Mouse (Mus musculus) gastrocnemius, adult 2 months (tissue): ENCODE measurements around the gene R3hdm4. TPM values are rescaled to one million over a fixed set of nuclear protein-coding genes. Genes with fewer than 3 reads are reported as not detected.

Source experiments
- DNase-seq: peaks from one replicate; pipeline ENCODE4 v3.0.0; 2022
- H3K27ac ChIP-seq: fragments of 200-600 bp; 2 replicates; pipeline ENCODE4 v1.8.1; 2022; ENCODE audit warnings: mild to moderate bottlenecking
- H3K4me3 ChIP-seq: fragments of 200-600 bp; 2 replicates; pipeline ENCODE4 v1.8.1; 2022; ENCODE audit warnings: mild to moderate bottlenecking, moderate library complexity
- CTCF ChIP-seq: fragments of 200-600 bp; IDR thresholded peaks from 2 replicates; pipeline ENCODE4 v1.8.1; 2022; ENCODE audit warnings: antibody characterized with exemption, mild to moderate bottlenecking, moderate library complexity
- intact Hi-C: fragments of 180-260 bp; cut with DNase I; formaldehyde crosslinking; loops from one replicate; pipeline ENCODE4 v1.15.1; 2025
- microRNA-seq: library from miRNA; unstranded; fragments of <30 nt; microRNA quantifications from one replicate; pipeline ENCODE4 v1.2.0, GENCODE M21; 2021
- total RNA-seq, 2 experiments: library from RNA; stranded (reverse); gene quantifications; 2 replicates each; pipeline ENCODE4 v1.2.3; 2021

R3hdm4 gene
- total RNA-seq, 2 experiments from 2014 or later: 107 to 121 TPM

DNA sequence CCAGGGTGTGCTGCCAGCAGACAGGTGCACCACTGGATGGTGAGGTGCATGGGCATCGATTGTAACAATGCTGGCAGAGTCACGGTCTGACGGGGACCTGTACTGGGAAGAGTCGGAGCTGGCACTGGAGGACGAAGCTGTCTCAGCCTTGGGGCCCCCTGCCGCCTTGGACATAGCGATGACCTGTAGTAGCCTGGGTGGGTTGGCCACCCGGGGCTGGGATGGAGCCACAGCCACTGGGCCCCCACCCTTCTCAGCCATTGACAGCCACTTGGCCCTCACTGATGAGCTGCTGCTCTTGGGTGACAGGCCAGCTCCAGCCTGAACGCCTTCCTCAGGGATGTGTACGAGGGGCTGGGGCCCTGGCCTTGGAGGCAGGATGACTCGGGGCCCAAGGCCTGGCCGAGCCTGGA lies 55.8 kb downstream of the R3hdm4 start:
- Histone ChIP-seq H3K27ac (no peak overlapping the region), H3K4me3 (no peak overlapping the region)
- no peak for TF ChIP-seq CTCF
- intact Hi-C loops: no loop called here
- peak; percentile 33 for DNase-seq

DNA sequence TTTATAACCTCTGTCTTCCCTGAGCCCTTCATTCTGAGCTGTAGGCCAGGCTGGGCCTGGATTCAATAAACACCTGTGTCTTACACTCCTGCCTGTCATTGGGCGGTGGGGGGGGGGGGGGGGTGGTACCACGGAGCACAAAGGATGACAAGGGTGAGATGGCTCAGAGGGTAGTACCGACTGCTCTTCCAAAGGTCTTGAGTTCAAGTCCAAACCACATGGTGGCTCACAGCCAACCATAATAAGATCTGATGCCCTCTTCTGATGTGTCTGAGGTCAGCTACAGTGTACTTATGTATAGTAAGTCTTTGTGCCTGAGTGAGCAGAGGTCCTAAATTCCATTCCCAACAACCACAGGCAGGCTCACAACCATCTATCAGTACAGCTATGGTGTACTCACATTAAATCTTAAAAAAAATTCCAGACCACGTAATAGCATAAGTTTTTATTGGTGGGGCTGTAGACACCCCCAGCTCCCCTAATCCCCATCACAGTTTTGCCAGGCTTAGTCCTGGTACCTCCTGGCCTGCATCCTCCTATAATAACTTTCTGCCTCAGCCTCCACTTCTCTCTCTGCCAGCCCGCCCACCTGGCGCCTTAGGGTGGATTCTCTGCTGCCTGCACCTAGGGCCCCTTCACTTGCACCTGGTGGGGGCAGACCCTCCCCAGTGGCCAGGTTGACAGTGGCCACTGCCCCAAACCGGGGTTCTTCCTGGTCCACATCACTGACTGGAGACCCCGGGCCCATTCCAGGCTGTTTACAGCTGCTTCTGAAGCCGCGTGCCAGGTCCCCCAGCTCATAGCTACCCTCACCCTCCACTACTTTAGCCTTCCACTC lies 56.4 kb downstream of the R3hdm4 start:
- TF ChIP-seq CTCF: no peak
- Histone ChIP-seq H3K4me3 (no peak overlapping the region), H3K27ac (no peak overlapping the region)
- intact Hi-C loops: no loop called here
- peak; percentile 27 for DNase-seq

DNA sequence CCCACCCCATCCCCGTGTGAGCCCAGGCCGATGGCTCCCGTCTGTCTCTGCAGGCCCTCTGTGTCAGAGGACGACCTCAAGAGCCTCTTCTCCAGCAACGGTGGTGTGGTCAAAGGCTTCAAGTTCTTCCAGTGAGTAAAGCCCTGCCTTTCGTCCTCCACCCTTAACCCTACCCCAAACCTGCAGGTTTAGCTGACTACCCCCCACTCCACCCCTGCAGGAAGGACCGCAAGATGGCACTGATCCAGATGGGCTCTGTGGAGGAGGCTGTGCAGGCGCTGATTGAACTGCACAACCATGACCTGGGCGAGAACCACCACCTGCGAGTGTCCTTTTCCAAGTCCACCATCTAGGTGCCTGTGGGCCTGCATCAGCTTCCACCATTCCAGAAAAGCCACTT lies 58.1 kb downstream of the R3hdm4 start:
- intact Hi-C loops: no loop called here
- no peak overlapping the region for H3K27ac ChIP-seq
- no peak for DNase-seq
- no peak for TF ChIP-seq CTCF
- no peak overlapping the region for H3K4me3 ChIP-seq

GRCm38 (mm10) chr10:79862049-79862788 lies 58.8 kb downstream of the R3hdm4 start:
- no peak for TF ChIP-seq CTCF
- no peak for DNase-seq
- H3K4me3 ChIP-seq: no peak overlapping the region
- no peak overlapping the region for H3K27ac ChIP-seq
- intact Hi-C loops: no loop called here

DNA sequence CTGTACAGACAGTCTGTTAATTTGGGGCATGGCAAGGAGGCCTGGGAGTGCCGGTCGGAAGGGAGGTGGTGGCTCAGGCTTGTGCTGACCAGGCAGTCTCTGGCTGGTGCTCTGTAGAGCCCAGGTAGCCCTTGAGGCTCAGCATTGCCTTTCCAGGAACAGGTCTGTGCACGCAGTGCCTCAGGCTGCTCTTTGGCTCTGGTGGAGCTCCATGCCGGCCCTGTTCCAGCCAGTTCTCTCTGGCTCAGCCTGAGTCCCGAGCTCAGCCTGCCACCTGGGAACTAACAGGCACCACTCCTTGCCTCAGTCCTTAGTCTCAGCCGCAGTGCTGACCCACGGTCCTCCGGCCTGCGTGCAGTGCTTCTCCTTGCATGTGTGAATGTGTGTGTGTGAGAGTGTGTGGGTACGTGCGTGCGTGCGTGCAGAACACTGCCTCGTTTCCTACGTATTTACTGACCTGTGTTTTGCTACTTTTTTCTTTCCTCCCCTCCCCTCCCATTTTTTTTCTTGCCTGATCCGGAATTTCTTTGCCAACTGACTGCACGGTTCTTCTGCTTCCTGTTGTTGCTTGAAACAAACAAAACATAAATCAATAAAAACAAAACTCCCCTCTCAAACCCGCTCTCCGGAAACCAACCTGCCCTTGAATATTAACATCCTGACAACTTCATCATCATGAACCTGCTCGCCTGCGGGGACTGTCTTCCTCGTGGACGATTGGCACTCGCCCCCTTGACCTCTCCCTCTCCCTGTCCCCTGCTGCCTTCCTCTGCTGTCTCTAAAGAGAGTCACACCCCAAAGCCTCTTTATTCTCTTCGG lies 59.6 kb downstream of the R3hdm4 start:
- intact Hi-C loops: no loop called here
- no peak for TF ChIP-seq CTCF
- DNase-seq: no peak
- Histone ChIP-seq H3K4me3 (no peak overlapping the region), H3K27ac (no peak overlapping the region)

GRCm38 (mm10) chr10:79860079-79860911 lies 60.7 kb downstream of the R3hdm4 start:
- H3K4me3 ChIP-seq: no peak overlapping the region
- intact Hi-C loops: no loop called here
- H3K27ac ChIP-seq: no peak overlapping the region
- no peak for TF ChIP-seq CTCF
- no peak for DNase-seq

Small RNA genes lying within 50 kb of the gene (microRNA-seq; reads per million reads assigned to microRNA genes)
- gene Mir6910: not detected

Other genes starting within 250 kb of the R3hdm4 start
- 100 to 1,000 TPM; 366 to 415 TPM for gene Cdc34, start 239.0 kb downstream of the R3hdm4 start, total RNA-seq
- 1 to 10 TPM; 7.2 to 9.8 TPM for gene Gzmm, start 232.2 kb downstream of the R3hdm4 start, total RNA-seq
- 100 to 1,000 TPM; 650 to 652 TPM for gene Bsg, start 216.7 kb downstream of the R3hdm4 start, total RNA-seq
- under 1 TPM; 0.47 to 0.84 TPM for gene Hcn2, start 204.6 kb downstream of the R3hdm4 start, total RNA-seq
- gene Polrmt, start 174.6 kb downstream of the R3hdm4 start, total RNA-seq: 10 to 100 TPM; 27.0 to 40.8 TPM
- gene Fgf22, start 166.1 kb downstream of the R3hdm4 start, total RNA-seq: not detected
- gene Rnf126, start 154.3 kb downstream of the R3hdm4 start, total RNA-seq: 10 to 100 TPM; 46.1 to 53.6 TPM
- gene Fstl3, start 143.9 kb downstream of the R3hdm4 start, total RNA-seq: 1 to 10 TPM; 1.0 to 1.5 TPM
- not detected for gene Prss57, start 130.2 kb downstream of the R3hdm4 start, total RNA-seq
- 10 to 100 TPM; 18.1 to 23.0 TPM for gene Palm, start 127.6 kb downstream of the R3hdm4 start, total RNA-seq
- gene Misp, start 100.2 kb downstream of the R3hdm4 start, total RNA-seq: not detected
- gene Ptbp1, start 66.8 kb downstream of the R3hdm4 start, total RNA-seq: 10 to 100 TPM; 18.8 to 25.1 TPM
- not detected for gene Prtn3, start 46.7 kb downstream of the R3hdm4 start, total RNA-seq
- gene Plppr3, start 46.6 kb downstream of the R3hdm4 start, total RNA-seq: under 1 TPM in 1 of 2 experiments, not detected in 1; 0.17 TPM
- gene Elane, start 35.0 kb downstream of the R3hdm4 start, total RNA-seq: not detected
- 10 to 100 TPM; 12.9 to 77.1 TPM for gene Cfd, start 30.4 kb downstream of the R3hdm4 start, total RNA-seq
- 10 to 100 TPM; 32.6 to 37.2 TPM for gene Med16, start 12.3 kb downstream of the R3hdm4 start, total RNA-seq
- gene Gm26602, start 10.4 kb downstream of the R3hdm4 start, total RNA-seq: not detected
- under 1 TPM; 0.17 to 0.23 TPM for gene Kiss1r, start 4.2 kb downstream of the R3hdm4 start, total RNA-seq
- 1 to 10 TPM; 1.8 to 2.1 TPM for gene Arid3a, start 5.8 kb upstream of the R3hdm4 start, total RNA-seq
- gene Wdr18, start 38.9 kb upstream of the R3hdm4 start, total RNA-seq: 10 to 100 TPM; 19.7 to 22.0 TPM
- under 1 TPM; 0.25 to 0.28 TPM for gene Grin3b, start 49.5 kb upstream of the R3hdm4 start, total RNA-seq
- 10 to 100 TPM; 70.9 to 75.1 TPM for gene Tmem259, start 63.1 kb upstream of the R3hdm4 start, total RNA-seq
- 1 to 10 TPM; 3.9 to 9.7 TPM for gene Cnn2, start 67.4 kb upstream of the R3hdm4 start, total RNA-seq
- 1 to 10 TPM; 6.7 to 7.2 TPM for gene Abca7, start 75.3 kb upstream of the R3hdm4 start, total RNA-seq
- gene Arhgap45, start 95.4 kb upstream of the R3hdm4 start, total RNA-seq: 1 to 10 TPM in 1 of 2 experiments, under 1 TPM in 1; 0.97 to 1.4 TPM
- gene Polr2e, start 118.6 kb upstream of the R3hdm4 start, total RNA-seq: 10 to 100 TPM; 42.0 to 50.9 TPM
- 100 to 1,000 TPM; 552 to 603 TPM for gene Gpx4, start 126.0 kb upstream of the R3hdm4 start, total RNA-seq
- 1 to 10 TPM; 6.2 to 7.1 TPM for gene Sbno2, start 184.4 kb upstream of the R3hdm4 start, total RNA-seq
- gene Stk11, start 194.6 kb upstream of the R3hdm4 start, total RNA-seq: 100 to 1,000 TPM; 144 to 153 TPM
- gene Atp5d, start 217.4 kb upstream of the R3hdm4 start, total RNA-seq: 100 to 1,000 TPM; 535 to 725 TPM
- 1 to 10 TPM; 1.8 to 2.3 TPM for gene Cbarp, start 219.6 kb upstream of the R3hdm4 start, total RNA-seq
- 10 to 100 TPM; 34.3 to 39.8 TPM for gene Midn, start 227.1 kb upstream of the R3hdm4 start, total RNA-seq
- gene Cirbp, start 244.8 kb upstream of the R3hdm4 start, total RNA-seq: 10 to 100 TPM; 22.1 to 30.7 TPM